Mouse (Mus musculus) forebrain, embryonic 16.5 days (tissue): ENCODE results near the gene St3gal5. TPM values are rescaled to one million over a fixed set of nuclear protein-coding genes. Genes with fewer than 3 reads are reported as not detected.

Experiments used
- ATAC-seq: fragments of 200-750 bp; cut with Nextera tagmentation; 2 replicates; pipeline ENCODE4 v1.8.0; 2017; ENCODE audit warnings: mild to moderate bottlenecking, moderate library complexity
- H3K27ac ChIP-seq: fragments of 300-500 bp; sonication (generic); 2 replicates; pipeline ENCODE4 v1.5.1; 2014; ENCODE audit warnings: low read length, control low read depth
- H3K27me3 ChIP-seq: fragments of 300-500 bp; sonication (generic); replicated peaks from 2 replicates; pipeline ENCODE4 v1.6.1; 2014; ENCODE audit warnings: low read length; ENCODE audit not compliant: control insufficient read depth, insufficient read depth
- H3K36me3 ChIP-seq: fragments of 300-500 bp; sonication (generic); 2 replicates; pipeline ENCODE4 v1.6.1; 2014; ENCODE audit not compliant: control insufficient read depth, insufficient read depth
- H3K4me1 ChIP-seq: fragments of 300-500 bp; sonication (generic); replicated peaks from 2 replicates; pipeline ENCODE4 v1.6.1; 2014; ENCODE audit warnings: low read length; ENCODE audit not compliant: control insufficient read depth, insufficient read depth
- H3K4me2 ChIP-seq: fragments of 300-500 bp; sonication (generic); 2 replicates; pipeline ENCODE4 v1.6.1; 2014; ENCODE audit warnings: mild to moderate bottlenecking, low read length, control low read depth
- H3K4me3 ChIP-seq: fragments of 300-500 bp; sonication (generic); replicated peaks from 2 replicates; pipeline ENCODE4 v1.5.1; 2014; ENCODE audit warnings: mild to moderate bottlenecking, low read length, control low read depth
- H3K9ac ChIP-seq: fragments of 300-500 bp; sonication (generic); replicated peaks from 2 replicates; pipeline ENCODE4 v1.6.1; 2014; ENCODE audit warnings: low read depth, low read length, control low read depth
- H3K9me3 ChIP-seq: fragments of 300-500 bp; sonication (generic); 2 replicates; pipeline ENCODE4 v1.6.1; 2016; ENCODE audit warnings: low read length; ENCODE audit not compliant: control insufficient read depth
- WGBS: fragments of 180-500 bp; shearing (Covaris S2); extraction: QIAGEN DNeasy Blood & Tissue Kit; methylation state at CpG from one replicate; pipeline ENCODE4 v1.1.7; 2014; 5-methylcytosine and 5-hydroxymethylcytosine counted together
- polyA plus RNA-seq: library from polyadenylated mRNA; unstranded; fragments of >200 nt; fragmentation: Nextera tagmentation; extraction: Ambion mirVana; gene quantifications from 2 replicates; pipeline ENCODE4 v1.2.1, GENCODE M21; 2015

The St3gal5 gene
- polyA plus RNA-seq, 1 experiment from 2014 or later: 52.9 TPM

- Histone ChIP-seq H3K9me3 (no peaks in the 10 kb centered on the region), H3K36me3 (0 out of 2 replicates have a peak, but pooled peaks cover 5% of the 10 kb centered on the region), H3K4me1 (no peaks in the 10 kb centered on the region), H3K27ac (no peak overlapping the region), H3K4me2 (no peak overlapping the region), H3K9ac (no peak overlapping the region), H3K4me3 (no peak overlapping the region), H3K27me3 (no peaks in the 10 kb centered on the region)
- ATAC-seq: no peak
- 86% methylated on average over 9 of the region's 9 CpGs for WGBS
These were observed 37.6 kb downstream of the St3gal5 start for GRCm38 (mm10) chr6:72134850-72135515.

DNA sequence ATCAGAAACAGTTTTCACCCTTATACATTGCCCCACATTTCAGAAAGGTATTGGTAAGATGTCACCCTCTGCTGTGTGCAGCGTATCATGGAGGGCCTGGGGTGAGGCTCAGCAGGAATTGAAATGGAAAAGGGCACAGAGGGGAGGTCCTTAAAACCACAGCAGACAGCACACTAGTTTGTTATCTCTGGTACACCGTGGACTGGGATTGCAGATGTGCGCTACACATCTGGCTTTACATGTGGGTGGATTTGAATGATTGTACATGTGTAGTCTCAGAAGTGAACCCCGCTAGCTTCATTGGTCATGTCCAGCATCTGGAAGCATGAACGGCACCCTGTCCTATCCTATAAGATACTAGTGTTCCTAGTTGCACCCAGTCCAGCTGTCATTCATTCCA, 38.6 kb downstream of the St3gal5 start:
- Histone ChIP-seq H3K27me3 (no peaks in the 10 kb centered on the region), H3K4me2 (no peak overlapping the region), H3K36me3 (no peaks in the 10 kb centered on the region), H3K4me1 (no peaks in the 10 kb centered on the region), H3K27ac (no peak overlapping the region), H3K9me3 (no peaks in the 10 kb centered on the region), H3K9ac (no peak overlapping the region), H3K4me3 (no peak overlapping the region)
- WGBS: 91% methylated on average over 5 of the region's 5 CpGs
- no peak for ATAC-seq

DNA sequence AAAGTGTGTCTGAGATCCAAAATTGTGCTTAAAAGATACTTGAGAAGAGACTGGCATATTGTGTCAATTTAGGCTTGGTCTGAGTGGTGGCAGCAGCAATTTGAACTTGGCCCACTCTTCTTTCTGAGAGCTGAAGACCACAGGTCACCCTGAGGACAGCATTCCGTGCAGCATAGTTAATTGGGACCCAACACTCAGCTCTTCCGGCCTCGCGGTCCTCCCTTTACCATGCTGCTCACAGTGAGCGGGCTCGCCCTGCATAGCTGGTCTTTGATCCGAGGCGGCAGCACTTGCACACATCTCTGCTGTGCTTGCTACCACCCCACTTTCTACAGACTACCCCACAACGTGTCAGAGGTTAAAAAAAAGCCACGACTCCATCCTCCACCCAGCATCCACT, 39.2 kb downstream of the St3gal5 start:
- Histone ChIP-seq H3K4me1 (no peaks in the 10 kb centered on the region), H3K27me3 (no peaks in the 10 kb centered on the region), H3K9me3 (no peaks in the 10 kb centered on the region), H3K9ac (no peak overlapping the region), H3K4me3 (no peak overlapping the region), H3K27ac (no peak overlapping the region), H3K4me2 (no peak overlapping the region), H3K36me3 (no peaks in the 10 kb centered on the region)
- WGBS: 80% methylated on average over 10 of the region's 10 CpGs
- no peak for ATAC-seq

GRCm38 (mm10) chr6:72139508-72140193, 42.3 kb downstream of the St3gal5 start:
- Histone ChIP-seq H3K4me3 (no peak overlapping the region), H3K27ac (no peak overlapping the region), H3K4me1 (no peaks in the 10 kb centered on the region), H3K36me3 (no peaks in the 10 kb centered on the region), H3K4me2 (no peak overlapping the region), H3K27me3 (no peaks in the 10 kb centered on the region), H3K9me3 (no peaks in the 10 kb centered on the region), H3K9ac (no peak overlapping the region)
- 81% methylated on average over 9 of the region's 9 CpGs for WGBS
- ATAC-seq: no peak

GRCm38 (mm10) chr6:72140371-72140770, 43.0 kb downstream of the St3gal5 start:
- WGBS: 89% methylated on average over 8 of the region's 8 CpGs
- H3K9me3 ChIP-seq: no peaks in the 10 kb centered on the region
- H3K27me3 ChIP-seq: no peaks in the 10 kb centered on the region
- no peak overlapping the region for H3K4me3 ChIP-seq
- H3K4me2 ChIP-seq: no peak overlapping the region
- no peak overlapping the region for H3K9ac ChIP-seq
- no peak overlapping the region for H3K27ac ChIP-seq
- no peaks in the 10 kb centered on the region for H3K36me3 ChIP-seq
- no peaks in the 10 kb centered on the region for H3K4me1 ChIP-seq
- no peak for ATAC-seq

DNA sequence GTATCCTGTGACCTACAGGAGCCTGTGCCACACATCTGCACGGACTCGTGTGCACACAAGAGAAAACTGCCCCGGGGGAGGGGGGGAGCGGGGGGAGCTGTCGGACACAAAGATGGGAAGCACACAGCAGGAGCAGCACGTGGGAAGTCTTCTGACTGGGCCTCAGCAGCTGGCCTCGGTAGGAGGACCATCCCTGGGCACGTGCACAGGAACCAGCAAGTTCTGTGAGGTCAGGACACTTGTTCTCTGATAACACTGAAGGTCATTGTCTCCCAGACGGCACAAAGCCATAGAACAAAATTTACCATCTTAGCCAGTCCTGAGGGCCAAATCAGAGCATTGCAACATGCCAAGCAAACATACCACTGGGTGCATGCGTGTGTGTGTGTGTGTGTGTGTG, 43.8 kb downstream of the St3gal5 start:
- no peak overlapping the region for H3K9ac ChIP-seq
- H3K27me3 ChIP-seq: no peaks in the 10 kb centered on the region
- H3K4me1 ChIP-seq: no peaks in the 10 kb centered on the region
- H3K4me3 ChIP-seq: no peak overlapping the region
- H3K9me3 ChIP-seq: no peaks in the 10 kb centered on the region
- no peak overlapping the region for H3K27ac ChIP-seq
- WGBS: 67% methylated on average over 10 of the region's 10 CpGs
- no peak overlapping the region for H3K4me2 ChIP-seq
- no peak for ATAC-seq
- H3K36me3 ChIP-seq: no peaks in the 10 kb centered on the region

DNA sequence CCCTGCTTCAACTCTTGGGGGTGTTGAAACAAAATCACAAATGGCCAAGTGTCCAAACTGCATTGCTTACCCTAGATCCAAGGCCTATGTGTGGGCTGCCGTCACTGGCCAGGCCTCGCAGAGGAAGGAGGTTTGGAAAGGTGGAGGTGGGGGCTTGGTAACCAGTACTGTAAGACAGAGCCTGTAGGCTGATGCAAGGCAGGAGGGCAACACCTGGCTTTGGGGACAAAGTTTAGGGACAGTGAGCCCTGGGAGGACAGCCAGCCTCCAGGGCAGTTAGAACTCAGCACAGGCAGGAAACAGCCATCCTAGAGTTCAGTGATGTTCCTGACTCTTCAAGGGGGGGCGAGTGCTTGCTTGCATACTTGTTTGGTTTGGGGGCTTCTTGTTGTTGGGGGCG, 45.2 kb downstream of the St3gal5 start:
- Histone ChIP-seq H3K4me3 (no peak overlapping the region), H3K4me2 (no peak overlapping the region), H3K9ac (no peak overlapping the region), H3K27ac (no peak overlapping the region), H3K9me3 (no peaks in the 10 kb centered on the region), H3K4me1 (no peaks in the 10 kb centered on the region), H3K27me3 (no peaks in the 10 kb centered on the region), H3K36me3 (0 out of 2 replicates have a peak, but pooled peaks cover 3% of the 10 kb centered on the region)
- 97% methylated on average over 4 of the region's 4 CpGs for WGBS
- ATAC-seq: no peak

DNA sequence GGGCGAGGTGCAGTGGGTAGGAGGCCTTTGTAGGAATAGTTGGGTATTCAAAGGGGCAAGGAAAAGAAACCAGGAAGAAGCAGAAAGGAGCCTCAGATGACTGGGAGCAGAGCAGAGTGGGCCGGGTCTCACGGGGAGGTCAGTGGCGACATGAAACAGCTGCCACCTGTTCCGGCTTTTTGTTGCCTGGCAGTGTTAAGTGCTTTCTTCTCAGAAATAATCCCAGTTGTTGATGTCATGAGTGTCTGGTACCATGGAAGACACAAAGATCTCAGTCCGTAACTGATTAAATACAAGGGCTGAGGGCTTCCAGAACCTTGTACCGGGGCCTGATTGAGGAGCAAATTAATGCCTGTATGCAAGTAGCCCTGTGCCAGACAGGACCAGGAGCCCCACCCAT, 47.0 kb downstream of the St3gal5 start:
- H3K9ac ChIP-seq: no peak overlapping the region
- ATAC-seq: no peak
- H3K4me3 ChIP-seq: no peak overlapping the region
- peaks cover 10% of the 10 kb centered on the region for H3K36me3 ChIP-seq
- no peaks in the 10 kb centered on the region for H3K4me1 ChIP-seq
- H3K27me3 ChIP-seq: no peaks in the 10 kb centered on the region
- H3K4me2 ChIP-seq: no peak overlapping the region
- H3K27ac ChIP-seq: no peak overlapping the region
- 75% methylated on average over 7 of the region's 7 CpGs for WGBS
- H3K9me3 ChIP-seq: no peaks in the 10 kb centered on the region; the same call in 1 of the 2 replicates

DNA sequence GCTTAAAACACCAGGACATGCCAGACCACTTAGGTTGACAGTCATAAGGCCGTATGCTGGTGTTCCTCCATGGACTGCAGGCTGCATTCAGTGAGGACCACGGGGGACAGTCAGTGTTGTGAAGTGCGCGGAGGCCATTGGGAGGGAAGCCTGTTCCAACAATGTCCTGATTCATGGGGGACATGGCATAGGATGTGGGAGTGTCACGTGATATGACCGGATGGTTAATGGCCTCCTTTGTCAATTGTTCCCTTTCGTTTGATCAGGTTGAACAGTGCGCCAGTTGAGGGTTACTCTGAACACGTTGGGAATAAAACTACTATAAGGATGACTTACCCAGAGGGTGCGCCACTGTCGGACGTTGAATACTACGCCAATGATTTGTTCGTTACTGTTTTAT, 49.4 kb downstream of the St3gal5 start:
- Histone ChIP-seq H3K9me3 (peaks cover 3% of the 10 kb centered on the region; the same call in 1 of the 2 replicates), H3K4me1 (no peaks in the 10 kb centered on the region), H3K27me3 (no peaks in the 10 kb centered on the region), H3K9ac (no peak overlapping the region), H3K36me3 (peaks cover 21% of the 10 kb centered on the region), H3K4me2 (no peak overlapping the region), H3K27ac (no peak overlapping the region), H3K4me3 (no peak overlapping the region)
- no peak for ATAC-seq
- WGBS: 90% methylated on average over 14 of the region's 14 CpGs
